Mouse (Mus musculus): Measurements from ENCODE around the gene Fam19a1. TPM values are rescaled to one million over a fixed set of nuclear protein-coding genes. Genes with fewer than 3 reads are reported as not detected.

The Fam19a1 gene
- total and polyA plus RNA-seq, 2 experiments from 2014 or later = 0.16 TPM; not detected in 1

DNA sequence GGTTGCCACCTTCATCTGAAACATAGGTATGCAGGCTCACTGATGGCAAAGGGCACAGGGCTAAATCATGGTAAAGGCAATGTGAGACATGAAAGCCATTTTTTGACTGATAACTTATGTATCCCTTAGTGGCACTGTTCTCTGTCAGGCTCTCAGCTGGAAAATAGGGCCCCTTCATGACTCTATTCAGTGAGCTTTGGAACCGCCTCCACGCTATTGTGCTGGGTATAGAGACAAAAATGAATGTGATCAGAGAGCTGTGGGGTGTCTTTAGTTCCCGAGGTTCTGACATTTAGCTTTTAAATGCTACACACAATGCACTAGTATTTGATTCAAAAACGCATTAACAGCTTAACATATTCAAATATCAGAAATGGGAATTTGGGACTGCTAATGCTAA, 171.6 kb downstream of the Fam19a1 start:
- no peak for ATAC-seq (ENCODE audit: insufficient read depth, low read depth)

DNA sequence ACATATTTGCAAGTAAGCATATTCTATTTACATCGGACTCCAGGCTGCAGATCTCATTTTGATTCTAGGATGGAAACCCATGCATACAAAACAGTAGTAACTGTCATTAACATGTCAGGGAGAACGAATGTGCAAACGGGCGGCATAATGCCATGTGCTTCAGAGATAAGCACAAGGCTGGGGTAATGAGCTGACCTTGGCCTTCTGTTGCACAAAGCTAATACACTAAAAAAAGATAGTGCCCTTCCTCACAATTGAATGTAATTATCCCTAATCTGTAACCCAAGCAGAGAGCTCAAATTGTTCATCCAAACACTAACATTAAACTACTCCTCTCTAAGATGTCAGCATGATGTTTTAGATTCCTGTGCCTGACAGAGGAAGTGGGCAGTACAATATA, 173.3 kb downstream of the Fam19a1 start:
- Histone ChIP-seq H3K27ac (ENCODE audit: low read depth) (no peak overlapping the region), H3K9me3 (replicated peaks; ENCODE audit: control insufficient read depth, low read length) (no peaks in the 10 kb centered on the region), H3K36me3 (replicated peaks; ENCODE audit: control insufficient read depth, insufficient read depth, low read length) (no peaks in the 10 kb centered on the region), H3K4me1 (ENCODE audit: control insufficient read depth, insufficient read depth) (no peaks in the 10 kb centered on the region), H3K4me3 (ENCODE audit: low read depth, low read length) (no peak overlapping the region), H3K4me2 (ENCODE audit: low read depth, low read length) (no peak overlapping the region), H3K27me3 (ENCODE audit: control insufficient read depth, insufficient read depth, low read length) (no peaks in the 10 kb centered on the region), H3K9ac (replicated peaks; ENCODE audit: low read depth, low read length) (no peak overlapping the region)
- no peak for ATAC-seq (ENCODE audit: insufficient read depth, low read depth)
- TF ChIP-seq CTCF (IDR thresholded peaks at IDR 0.05; ENCODE audit: low read depth) (no peak), EP300 (IDR thresholded peaks at IDR 0.05; ENCODE audit: low read depth) (no peak)
- 42% methylated on average over 4 of the region's 4 CpGs for WGBS
- DNase-seq (ENCODE audit: low spot score) = no peak

More for the DNA sequence above, 171.6 kb downstream of the Fam19a1 start:
- DNase-seq (ENCODE audit: low spot score) = no peak
- Histone ChIP-seq H3K4me3 (ENCODE audit: low read depth, low read length) (no peak overlapping the region), H3K27me3 (ENCODE audit: control insufficient read depth, insufficient read depth, low read length) (no peaks in the 10 kb centered on the region), H3K4me1 (ENCODE audit: control insufficient read depth, insufficient read depth) (no peaks in the 10 kb centered on the region), H3K27ac (ENCODE audit: low read depth) (no peak overlapping the region), H3K9ac (replicated peaks; ENCODE audit: low read depth, low read length) (no peak overlapping the region), H3K4me2 (ENCODE audit: low read depth, low read length) (no peak overlapping the region), H3K9me3 (replicated peaks; ENCODE audit: control insufficient read depth, low read length) (no peaks in the 10 kb centered on the region), H3K36me3 (replicated peaks; ENCODE audit: control insufficient read depth, insufficient read depth, low read length) (no peaks in the 10 kb centered on the region)
- TF ChIP-seq EP300 (IDR thresholded peaks at IDR 0.05; ENCODE audit: low read depth) (no peak), CTCF (IDR thresholded peaks at IDR 0.05; ENCODE audit: low read depth) (no peak)
- WGBS = 70% methylated on average over 4 of the region's 4 CpGs

GRCm38 (mm10) chr6:96287377-96287776, 174.4 kb downstream of the Fam19a1 start:
- ATAC-seq (ENCODE audit: insufficient read depth, low read depth) = no peak
- Histone ChIP-seq H3K9ac (replicated peaks; ENCODE audit: low read depth, low read length) (no peak overlapping the region), H3K4me3 (ENCODE audit: low read depth, low read length) (no peak overlapping the region), H3K27me3 (ENCODE audit: control insufficient read depth, insufficient read depth, low read length) (no peaks in the 10 kb centered on the region), H3K4me1 (ENCODE audit: control insufficient read depth, insufficient read depth) (no peaks in the 10 kb centered on the region), H3K4me2 (ENCODE audit: low read depth, low read length) (no peak overlapping the region), H3K36me3 (replicated peaks; ENCODE audit: control insufficient read depth, insufficient read depth, low read length) (no peaks in the 10 kb centered on the region), H3K27ac (ENCODE audit: low read depth) (no peak overlapping the region), H3K9me3 (replicated peaks; ENCODE audit: control insufficient read depth, low read length) (no peaks in the 10 kb centered on the region)
- 60% methylated on average over 2 of the region's 2 CpGs for WGBS
- TF ChIP-seq EP300 (IDR thresholded peaks at IDR 0.05; ENCODE audit: low read depth) (no peak), CTCF (IDR thresholded peaks at IDR 0.05; ENCODE audit: low read depth) (no peak)
- no peak for DNase-seq (ENCODE audit: low spot score)

DNA sequence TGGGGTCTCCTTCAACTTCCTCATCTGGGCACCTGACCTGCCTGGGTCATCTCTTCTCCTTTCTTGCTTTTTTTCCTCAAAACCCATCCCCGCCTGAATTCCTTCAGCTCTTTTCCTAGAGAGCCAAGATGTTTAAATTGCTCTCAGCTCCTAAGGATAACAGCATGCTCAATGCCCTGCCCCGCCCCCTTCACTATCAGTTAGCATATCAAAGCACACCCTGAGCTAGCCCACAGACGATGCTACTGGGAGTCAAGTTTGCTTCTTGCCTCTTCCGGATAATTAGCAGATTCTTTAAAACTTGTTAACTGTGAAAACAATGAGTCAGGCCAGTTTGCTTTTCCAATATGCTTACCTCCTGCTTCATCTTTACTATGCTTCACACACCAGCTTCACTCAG, 176.7 kb downstream of the Fam19a1 start:
- DNase-seq (ENCODE audit: low spot score) (no peak), ATAC-seq (ENCODE audit: insufficient read depth, low read depth) (no peak)
- no peak overlapping the region for H3K4me2 ChIP-seq (ENCODE audit: low read depth, low read length)
- WGBS = 27% methylated on average over 4 of the region's 4 CpGs
- H3K9me3 ChIP-seq (replicated peaks; ENCODE audit: control insufficient read depth, low read length) = no peaks in the 10 kb centered on the region
- no peaks in the 10 kb centered on the region for H3K4me1 ChIP-seq (ENCODE audit: control insufficient read depth, insufficient read depth)
- no peak overlapping the region for H3K9ac ChIP-seq (replicated peaks; ENCODE audit: low read depth, low read length)
- H3K27ac ChIP-seq (ENCODE audit: low read depth) = no peak overlapping the region
- H3K36me3 ChIP-seq (replicated peaks; ENCODE audit: control insufficient read depth, insufficient read depth, low read length) = no peaks in the 10 kb centered on the region
- TF ChIP-seq EP300 (IDR thresholded peaks at IDR 0.05; ENCODE audit: low read depth) = no peak
- no peak for TF ChIP-seq CTCF (IDR thresholded peaks at IDR 0.05; ENCODE audit: low read depth)
- H3K4me3 ChIP-seq (ENCODE audit: low read depth, low read length) = no peak overlapping the region
- H3K27me3 ChIP-seq (ENCODE audit: control insufficient read depth, insufficient read depth, low read length) = no peaks in the 10 kb centered on the region

GRCm38 (mm10) chr6:96347491-96347890, 234.5 kb downstream of the Fam19a1 start:
- no peaks in the 10 kb centered on the region for H3K36me3 ChIP-seq (replicated peaks; ENCODE audit: control insufficient read depth, insufficient read depth, low read length)
- no peak for ATAC-seq (ENCODE audit: insufficient read depth, low read depth)
- H3K4me2 ChIP-seq (ENCODE audit: low read depth, low read length) = no peak overlapping the region
- WGBS = 74% methylated on average over 2 of the region's 2 CpGs
- no peak for DNase-seq (ENCODE audit: low spot score)
- H3K4me3 ChIP-seq (ENCODE audit: low read depth, low read length) = no peak overlapping the region
- TF ChIP-seq EP300 (IDR thresholded peaks at IDR 0.05; ENCODE audit: low read depth) (no peak), CTCF (IDR thresholded peaks at IDR 0.05; ENCODE audit: low read depth) (no peak)
- no peak overlapping the region for H3K9ac ChIP-seq (replicated peaks; ENCODE audit: low read depth, low read length)
- 0 out of 2 replicates have a peak, but pooled peaks cover 3% of the 10 kb centered on the region for H3K4me1 ChIP-seq (ENCODE audit: control insufficient read depth, insufficient read depth)
- no peaks in the 10 kb centered on the region for H3K27me3 ChIP-seq (ENCODE audit: control insufficient read depth, insufficient read depth, low read length)
- H3K27ac ChIP-seq (ENCODE audit: low read depth) = no peak overlapping the region
- no peaks in the 10 kb centered on the region for H3K9me3 ChIP-seq (replicated peaks; ENCODE audit: control insufficient read depth, low read length)

DNA sequence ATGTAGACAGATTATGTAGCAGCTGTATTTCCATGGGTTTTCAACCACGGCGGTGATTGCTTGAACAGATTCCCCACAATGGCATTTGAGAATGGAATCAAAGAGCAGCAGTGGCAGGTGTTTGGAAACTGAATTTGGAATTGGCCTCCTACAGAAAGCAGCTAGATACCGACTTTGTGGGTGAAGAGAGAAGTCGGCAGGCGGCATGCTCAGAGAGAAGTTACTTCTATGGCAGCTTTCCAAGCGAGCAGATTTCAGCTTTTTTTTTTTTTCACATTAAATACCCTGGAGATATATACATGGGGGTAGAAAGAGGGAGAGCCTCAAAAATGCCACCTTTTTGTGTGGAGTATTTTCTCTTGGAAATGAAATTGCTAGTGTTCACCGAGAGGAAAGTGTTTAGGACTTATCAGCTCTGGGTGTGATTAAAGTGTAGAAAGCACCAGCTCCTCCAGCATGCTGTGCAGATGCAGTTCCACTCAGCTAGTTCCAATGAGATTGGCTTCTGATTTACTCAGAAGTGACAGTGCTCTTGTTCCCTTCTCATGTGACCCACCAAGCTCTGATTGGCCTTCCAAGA, 236.6 kb downstream of the Fam19a1 start:
- Histone ChIP-seq H3K9me3 (replicated peaks; ENCODE audit: control insufficient read depth, low read length) (no peaks in the 10 kb centered on the region), H3K9ac (replicated peaks; ENCODE audit: low read depth, low read length) (no peak overlapping the region), H3K4me3 (ENCODE audit: low read depth, low read length) (no peak overlapping the region), H3K4me2 (ENCODE audit: low read depth, low read length) (0 out of 2 replicates have a peak overlapping the region, but pooled peaks have one; percentile 28), H3K27me3 (ENCODE audit: control insufficient read depth, insufficient read depth, low read length) (no peaks in the 10 kb centered on the region), H3K27ac (ENCODE audit: low read depth) (no peak overlapping the region), H3K4me1 (ENCODE audit: control insufficient read depth, insufficient read depth) (0 out of 2 replicates have a peak, but pooled peaks cover 3% of the 10 kb centered on the region), H3K36me3 (replicated peaks; ENCODE audit: control insufficient read depth, insufficient read depth, low read length) (no peaks in the 10 kb centered on the region)
- 44% methylated on average over 7 of the region's 7 CpGs for WGBS
- no peak for TF ChIP-seq EP300 (IDR thresholded peaks at IDR 0.05; ENCODE audit: low read depth)
- TF ChIP-seq CTCF (IDR thresholded peaks at IDR 0.05; ENCODE audit: low read depth) = no peak
- no peak for ATAC-seq (ENCODE audit: insufficient read depth, low read depth)
- DNase-seq (ENCODE audit: low spot score) = no peak
